Mouse (Mus musculus) stomach, embryonic 15.5 days (tissue): ENCODE results near the gene Coa4. TPM values are rescaled to one million over a fixed set of nuclear protein-coding genes. Genes with fewer than 3 reads are reported as not detected.

Experiments used
- ATAC-seq: fragments of 200-750 bp; cut with Nextera tagmentation; 2 replicates; pipeline ENCODE4 v1.8.0; 2017; ENCODE audit warnings: low read depth, moderate number of reproducible peaks, moderate TSS enrichment; ENCODE audit not compliant: insufficient read depth, low FRiP score
- H3K27ac ChIP-seq: fragments of 300-500 bp; sonication (generic); 2 replicates; pipeline ENCODE4 v1.5.1; 2015; ENCODE audit warnings: mild to moderate bottlenecking, inconsistent platforms
- H3K27me3 ChIP-seq: fragments of 300-500 bp; sonication (generic); replicated peaks from 2 replicates; pipeline ENCODE4 v1.6.1; 2015; ENCODE audit warnings: inconsistent platforms
- H3K36me3 ChIP-seq: fragments of 300-500 bp; sonication (generic); 2 replicates; pipeline ENCODE4 v1.6.1; 2015; ENCODE audit warnings: inconsistent platforms
- H3K4me1 ChIP-seq: fragments of 300-500 bp; sonication (generic); 2 replicates; pipeline ENCODE4 v1.6.1; 2015; ENCODE audit warnings: inconsistent platforms
- H3K4me2 ChIP-seq: fragments of 300-500 bp; sonication (generic); 2 replicates; pipeline ENCODE4 v1.6.1; 2015; ENCODE audit warnings: mild to moderate bottlenecking, inconsistent platforms
- H3K4me3 ChIP-seq: fragments of 300-500 bp; sonication (generic); replicated peaks from 2 replicates; pipeline ENCODE4 v1.5.1; 2015; ENCODE audit warnings: inconsistent platforms
- H3K9ac ChIP-seq: fragments of 300-500 bp; sonication (generic); 2 replicates; pipeline ENCODE4 v1.6.1; 2015; ENCODE audit warnings: inconsistent platforms
- H3K9me3 ChIP-seq: fragments of 300-500 bp; sonication (generic); 2 replicates; pipeline ENCODE4 v1.6.1; 2016; ENCODE audit warnings: inconsistent platforms
- WGBS: fragments of 180-500 bp; shearing (Covaris S2); methylation state at CpG from one replicate; pipeline ENCODE4 v1.1.7; 2015; 5-methylcytosine and 5-hydroxymethylcytosine counted together
- polyA plus RNA-seq: library from polyadenylated mRNA; unstranded; fragments of >200 nt; fragmentation: Nextera tagmentation; extraction: Ambion mirVana; gene quantifications from 2 replicates; pipeline ENCODE4 v1.2.1, GENCODE M21; 2015

The Coa4 gene
- polyA plus RNA-seq, 1 experiment from 2014 or later: 32.7 TPM

DNA sequence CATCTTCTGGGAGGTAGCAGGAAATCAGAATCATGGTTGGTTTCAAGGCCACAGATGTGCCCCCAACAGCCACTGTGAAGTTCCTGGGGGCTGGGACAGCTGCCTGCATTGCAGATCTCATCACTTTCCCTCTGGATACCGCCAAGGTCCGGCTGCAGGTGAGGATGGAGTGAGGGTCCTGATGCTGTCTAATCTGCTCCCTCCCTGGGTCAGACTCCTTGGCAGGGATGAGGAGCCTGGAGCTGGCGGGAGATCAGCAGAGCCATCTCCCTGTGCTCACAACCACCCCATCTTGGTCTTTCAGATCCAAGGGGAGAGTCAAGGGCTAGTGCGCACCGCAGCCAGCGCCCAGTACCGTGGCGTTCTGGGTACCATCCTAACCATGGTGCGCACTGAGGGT lies 40.1 kb upstream of the Coa4 start:
- Histone ChIP-seq H3K9me3 (no peaks in the 10 kb centered on the region), H3K27ac (no peak overlapping the region), H3K4me1 (peaks cover 43% of the 10 kb centered on the region), H3K4me2 (peak overlapping the region; percentile 96; the same call in 1 of the 2 replicates), H3K4me3 (peak overlapping the region; percentile 56; the same call in 1 of the 2 replicates), H3K9ac (no peak overlapping the region), H3K27me3 (no peaks in the 10 kb centered on the region), H3K36me3 (peaks cover 30% of the 10 kb centered on the region)
- ATAC-seq: no peak
- WGBS: 99% methylated on average over 9 of the region's 9 CpGs

- no peak overlapping the region for H3K27ac ChIP-seq
Observed at GRCm38 (mm10) chr7:100497402-100497801, 39.5 kb upstream of the Coa4 start.

GRCm38 (mm10) chr7:100497982-100498381 lies 38.9 kb upstream of the Coa4 start:
- WGBS: 90% methylated on average over 13 of the region's 13 CpGs
- Histone ChIP-seq H3K27me3 (no peaks in the 10 kb centered on the region), H3K4me3 (no peak overlapping the region), H3K36me3 (peaks cover 30% of the 10 kb centered on the region), H3K9ac (no peak overlapping the region), H3K4me1 (peaks cover 38% of the 10 kb centered on the region), H3K27ac (no peak overlapping the region), H3K4me2 (no peak overlapping the region), H3K9me3 (no peaks in the 10 kb centered on the region)
- no peak for ATAC-seq

More at GRCm38 (mm10) chr7:100497402-100497801, 39.5 kb upstream of the Coa4 start:
- WGBS: 74% methylated on average over 4 of the region's 4 CpGs
- H3K27me3 ChIP-seq: no peaks in the 10 kb centered on the region
- peaks cover 40% of the 10 kb centered on the region for H3K4me1 ChIP-seq
- no peak for ATAC-seq
- H3K36me3 ChIP-seq: peaks cover 30% of the 10 kb centered on the region
- H3K9ac ChIP-seq: no peak overlapping the region
- H3K4me2 ChIP-seq: no peak overlapping the region
- H3K9me3 ChIP-seq: no peaks in the 10 kb centered on the region
- H3K4me3 ChIP-seq: no peak overlapping the region

- Histone ChIP-seq H3K4me3 (no peak overlapping the region), H3K36me3 (peaks cover 30% of the 10 kb centered on the region), H3K4me1 (peaks cover 26% of the 10 kb centered on the region), H3K9me3 (no peaks in the 10 kb centered on the region), H3K4me2 (no peak overlapping the region), H3K9ac (no peak overlapping the region), H3K27ac (no peak overlapping the region), H3K27me3 (no peaks in the 10 kb centered on the region)
- ATAC-seq: no peak
Observed at GRCm38 (mm10) chr7:100499465-100499864, 37.4 kb upstream of the Coa4 start.

DNA sequence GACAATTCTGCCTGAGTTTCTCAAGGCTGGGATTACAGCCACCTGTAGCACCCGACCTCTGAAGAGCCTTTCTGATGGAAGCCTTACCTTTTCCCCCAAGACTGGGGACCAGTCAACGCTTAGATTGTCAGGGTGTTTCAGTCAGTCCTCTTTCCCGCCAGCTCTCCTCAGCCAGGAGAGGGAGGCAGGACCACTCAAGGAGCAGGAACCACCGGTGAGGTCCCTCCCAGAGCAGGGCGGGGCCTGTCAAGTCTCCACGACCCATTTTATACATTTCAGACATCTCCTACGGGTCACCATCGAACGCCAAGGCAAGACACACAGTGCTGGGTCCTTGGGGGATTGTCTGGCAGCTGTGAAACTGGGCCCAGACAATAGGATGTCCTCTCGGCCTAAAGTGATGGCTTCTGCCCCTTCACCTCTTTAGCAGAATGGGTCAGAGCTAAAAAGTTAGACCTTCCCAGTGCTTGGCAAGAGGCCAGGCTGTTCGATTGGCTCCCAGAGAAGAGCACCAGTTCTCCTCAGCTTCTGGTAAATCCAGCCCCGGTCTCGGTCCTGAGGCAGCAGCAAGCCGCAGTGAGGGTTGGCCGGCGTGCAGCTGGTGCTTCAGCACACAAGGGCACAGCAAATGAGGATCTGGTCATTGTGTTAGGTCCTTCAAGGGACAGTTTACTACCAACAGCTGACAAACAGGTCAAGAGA lies 36.4 kb upstream of the Coa4 start:
- Histone ChIP-seq H3K4me1 (peaks cover 20% of the 10 kb centered on the region), H3K4me2 (no peak overlapping the region), H3K36me3 (peaks cover 30% of the 10 kb centered on the region), H3K27ac (no peak overlapping the region), H3K4me3 (no peak overlapping the region), H3K27me3 (no peaks in the 10 kb centered on the region), H3K9ac (no peak overlapping the region), H3K9me3 (no peaks in the 10 kb centered on the region)
- 61% methylated on average over 16 of the region's 16 CpGs for WGBS
- no peak for ATAC-seq

DNA sequence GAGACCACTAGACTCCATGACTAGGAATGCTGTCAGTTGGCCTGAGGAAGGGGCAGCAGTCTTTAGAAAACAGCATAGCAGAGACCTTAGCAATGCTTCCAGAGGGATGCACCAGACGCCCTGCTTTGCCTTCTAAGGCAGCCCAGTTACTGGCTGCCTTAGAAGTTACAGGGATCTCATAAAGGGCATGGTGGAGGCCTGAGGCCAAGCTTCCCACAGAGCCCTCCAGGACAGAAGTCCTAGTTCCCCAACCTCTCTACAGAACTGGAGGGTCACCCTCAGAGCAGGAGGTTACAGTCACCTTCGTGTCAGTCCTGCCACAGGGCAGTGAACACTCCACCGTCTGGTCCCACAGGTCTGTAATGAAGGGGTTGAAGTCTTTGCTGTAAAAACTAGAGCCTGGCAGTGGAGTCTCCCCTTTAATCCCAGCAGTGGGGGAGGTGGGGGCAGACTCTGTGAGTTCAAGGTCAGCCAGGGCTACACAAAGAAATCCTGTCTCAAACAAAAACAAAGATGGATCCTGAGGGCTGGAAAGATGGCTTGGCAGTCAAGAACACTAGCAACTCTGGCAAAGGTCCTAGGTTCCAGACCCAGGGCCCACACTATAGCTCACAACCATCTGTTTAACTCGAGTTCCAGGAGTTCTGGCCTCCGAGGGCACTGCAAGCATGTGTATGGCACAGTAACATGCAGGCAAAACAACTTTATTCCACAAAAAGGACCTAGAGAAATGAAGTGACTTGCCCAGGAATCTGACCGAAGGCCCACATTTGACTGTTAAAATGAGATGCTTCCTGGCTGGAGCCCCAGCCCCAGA lies 35.6 kb upstream of the Coa4 start:
- Histone ChIP-seq H3K9me3 (no peaks in the 10 kb centered on the region), H3K4me2 (no peak overlapping the region), H3K27ac (no peak overlapping the region), H3K4me1 (peaks cover 12% of the 10 kb centered on the region), H3K4me3 (no peak overlapping the region), H3K36me3 (peaks cover 29% of the 10 kb centered on the region), H3K9ac (no peak overlapping the region), H3K27me3 (no peaks in the 10 kb centered on the region)
- ATAC-seq: no peak
- 63% methylated on average over 6 of the region's 6 CpGs for WGBS

DNA sequence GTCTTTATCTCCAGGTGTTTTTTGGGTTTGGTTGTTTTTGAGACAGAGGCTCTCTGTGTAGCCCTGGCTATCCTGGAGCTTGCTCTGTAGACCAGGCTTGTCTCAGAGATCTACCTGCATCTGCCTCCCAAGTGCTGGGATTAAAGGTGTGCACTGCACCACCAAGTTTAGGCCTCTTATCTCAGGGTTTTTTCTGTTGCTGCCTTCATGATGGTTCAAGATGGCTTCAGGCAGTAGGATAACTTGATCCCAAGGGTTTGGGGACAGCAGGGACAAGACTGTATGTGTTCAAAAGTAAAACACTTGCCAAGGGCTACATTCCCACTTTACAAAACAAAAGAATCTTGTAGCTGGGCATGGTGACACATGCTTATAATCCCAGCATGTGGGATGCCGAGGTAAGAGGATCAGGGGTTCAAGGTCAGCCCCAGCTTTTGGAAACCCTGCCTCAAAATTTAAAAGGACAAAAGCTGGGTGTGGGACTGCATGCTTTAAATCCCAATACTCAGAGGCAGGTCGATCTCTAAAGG lies 35.0 kb upstream of the Coa4 start:
- 44% methylated on average over 2 of the region's 2 CpGs for WGBS

DNA sequence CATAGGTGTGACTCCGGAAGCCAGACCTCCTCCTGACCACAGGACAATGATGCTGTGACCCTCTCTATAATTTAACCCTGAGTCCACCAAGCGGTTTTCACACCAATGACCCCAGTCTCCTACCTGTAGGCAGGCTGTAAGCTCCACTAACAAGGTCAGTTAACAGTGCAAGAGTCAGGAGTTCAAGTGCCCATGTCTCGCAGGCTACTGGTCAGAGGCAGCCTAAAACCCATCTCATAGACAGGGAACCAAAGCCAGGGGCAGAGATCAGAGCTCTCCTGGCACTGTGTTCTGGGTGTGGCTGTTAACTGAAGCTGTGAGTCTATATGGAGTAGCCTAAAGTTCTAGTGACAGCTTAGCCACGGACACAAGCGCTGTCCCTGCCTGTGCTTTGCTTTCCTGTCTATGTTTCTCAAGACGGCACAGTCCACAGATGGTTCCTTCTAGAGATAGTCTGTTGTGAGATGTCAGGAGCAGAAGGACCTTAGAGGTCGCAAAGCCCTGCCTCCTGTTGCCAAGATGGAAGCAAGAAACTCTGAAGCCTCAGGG lies 34.4 kb upstream of the Coa4 start:
- Histone ChIP-seq H3K4me3 (no peak overlapping the region), H3K4me2 (no peak overlapping the region), H3K9ac (no peak overlapping the region), H3K27me3 (no peaks in the 10 kb centered on the region), H3K27ac (no peak overlapping the region), H3K4me1 (0 out of 2 replicates have a peak, but pooled peaks cover 6% of the 10 kb centered on the region), H3K9me3 (no peaks in the 10 kb centered on the region), H3K36me3 (peaks cover 19% of the 10 kb centered on the region)
- ATAC-seq: no peak
- 70% methylated on average over 7 of the region's 7 CpGs for WGBS

More for the DNA sequence above, 35.0 kb upstream of the Coa4 start:
- H3K4me3 ChIP-seq: no peak overlapping the region
- no peak for ATAC-seq
- H3K27me3 ChIP-seq: no peaks in the 10 kb centered on the region
- no peak overlapping the region for H3K9ac ChIP-seq
- peaks cover 23% of the 10 kb centered on the region for H3K36me3 ChIP-seq
- H3K9me3 ChIP-seq: no peaks in the 10 kb centered on the region
- no peak overlapping the region for H3K4me2 ChIP-seq
- 0 out of 2 replicates have a peak, but pooled peaks cover 6% of the 10 kb centered on the region for H3K4me1 ChIP-seq
- no peak overlapping the region for H3K27ac ChIP-seq

GRCm38 (mm10) chr7:100503076-100503475 lies 33.8 kb upstream of the Coa4 start:
- Histone ChIP-seq H3K9ac (no peak overlapping the region), H3K4me3 (no peak overlapping the region), H3K36me3 (peaks cover 16% of the 10 kb centered on the region), H3K4me2 (no peak overlapping the region), H3K9me3 (no peaks in the 10 kb centered on the region), H3K4me1 (0 out of 2 replicates have a peak, but pooled peaks cover 6% of the 10 kb centered on the region), H3K27ac (no peak overlapping the region), H3K27me3 (no peaks in the 10 kb centered on the region)
- ATAC-seq: no peak
- 77% methylated on average over 5 of the region's 5 CpGs for WGBS

- Histone ChIP-seq H3K4me1 (0 out of 2 replicates have a peak, but pooled peaks cover 6% of the 10 kb centered on the region), H3K9me3 (no peaks in the 10 kb centered on the region), H3K27ac (no peak overlapping the region), H3K4me2 (no peak overlapping the region), H3K36me3 (0 out of 2 replicates have a peak, but pooled peaks cover 1% of the 10 kb centered on the region), H3K27me3 (no peaks in the 10 kb centered on the region), H3K9ac (no peak overlapping the region), H3K4me3 (no peak overlapping the region)
- WGBS: 76% methylated on average over 13 of the region's 13 CpGs
- ATAC-seq: no peak
Observed at GRCm38 (mm10) chr7:100504740-100505487, 32.0 kb upstream of the Coa4 start.

- Histone ChIP-seq H3K4me1 (0 out of 2 replicates have a peak, but pooled peaks cover 6% of the 10 kb centered on the region), H3K9ac (no peak overlapping the region), H3K9me3 (no peaks in the 10 kb centered on the region), H3K36me3 (no peaks in the 10 kb centered on the region), H3K4me2 (no peak overlapping the region), H3K27me3 (no peaks in the 10 kb centered on the region), H3K27ac (no peak overlapping the region), H3K4me3 (no peak overlapping the region)
- WGBS: 68% methylated on average over 4 of the region's 4 CpGs
- ATAC-seq: no peak
Observed at GRCm38 (mm10) chr7:100506494-100506893, 30.4 kb upstream of the Coa4 start.
